Mouse (Mus musculus): ENCODE measurements at regions not wholly inside any gene's neighbourhood (a gene's known extent, or its start where the extent isn't known, plus 50 kb on each side); places are given as distances from the start of the nearest gene placed in this dataset.

GRCm38 (mm10) chr9:46381342-46381741 lies 61.6 kb upstream of the 4931429L15Rik start:
- DNase-seq, result no peak

GRCm38 (mm10) chr9:46379453-46379852 lies 59.7 kb upstream of the 4931429L15Rik start:
- DNase-seq, result no peak

GRCm38 (mm10) chr9:46378339-46378738 lies 58.6 kb upstream of the 4931429L15Rik start:
- DNase-seq, result no peak

Measured in adrenal gland, adult 2 months (tissue).